Mouse (Mus musculus): ENCODE results near the gene Serp2. TPM values are rescaled to one million over a fixed set of nuclear protein-coding genes. Genes with fewer than 3 reads are reported as not detected.

Gene Serp2
- polyA plus RNA-seq (2015; fragmentation: Nextera tagmentation; extraction: Ambion mirVana), result 207 and 245 TPM in 2 replicates

DNA sequence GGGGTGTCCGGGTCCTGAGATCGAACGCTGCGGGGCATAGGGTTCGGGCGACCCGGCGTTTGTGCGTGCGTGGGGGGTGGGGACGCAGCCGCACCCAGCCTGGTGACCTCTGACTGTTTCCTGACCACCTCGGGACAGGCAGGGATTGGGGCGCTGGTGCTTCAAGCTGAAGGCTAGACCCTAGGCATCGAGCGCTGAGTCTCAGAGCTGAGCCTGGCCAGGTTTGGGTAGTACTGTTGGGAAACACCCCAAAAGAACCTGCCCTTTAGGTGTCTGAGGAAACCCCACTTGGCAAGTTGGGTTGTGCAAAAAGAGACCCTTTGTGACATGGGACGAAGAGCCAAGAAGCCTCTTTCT, at the start of gene Serp2:
TSS of gene Serp2 (minus strand) at position 38 of the 357 bp plus-strand sequence.
- peak within 1 kb of the TSS; percentile 81 for H3K4me3 ChIP-seq (replicated peaks)
- H3K9ac ChIP-seq (replicated peaks), result peak within 1 kb of the TSS; percentile 95
- H3K27me3 ChIP-seq (replicated peaks), result no peaks in the 10 kb centered on the region
- H3K4me2 ChIP-seq, result peak within 1 kb of the TSS; percentile 86
- H3K27ac ChIP-seq (replicated peaks), result peak within 1 kb of the TSS; percentile 94
- WGBS, result 10% methylated on average over 17 of the region's 17 CpGs
- no peak; the same call in 1 of the 2 replicates for ATAC-seq (ENCODE audit: low FRiP score)
- peaks cover 38% of the 10 kb centered on the region for H3K4me1 ChIP-seq
- H3K9me3 ChIP-seq (replicated peaks), result no peaks in the 10 kb centered on the region
- no peaks in the 10 kb centered on the region for H3K36me3 ChIP-seq

DNA sequence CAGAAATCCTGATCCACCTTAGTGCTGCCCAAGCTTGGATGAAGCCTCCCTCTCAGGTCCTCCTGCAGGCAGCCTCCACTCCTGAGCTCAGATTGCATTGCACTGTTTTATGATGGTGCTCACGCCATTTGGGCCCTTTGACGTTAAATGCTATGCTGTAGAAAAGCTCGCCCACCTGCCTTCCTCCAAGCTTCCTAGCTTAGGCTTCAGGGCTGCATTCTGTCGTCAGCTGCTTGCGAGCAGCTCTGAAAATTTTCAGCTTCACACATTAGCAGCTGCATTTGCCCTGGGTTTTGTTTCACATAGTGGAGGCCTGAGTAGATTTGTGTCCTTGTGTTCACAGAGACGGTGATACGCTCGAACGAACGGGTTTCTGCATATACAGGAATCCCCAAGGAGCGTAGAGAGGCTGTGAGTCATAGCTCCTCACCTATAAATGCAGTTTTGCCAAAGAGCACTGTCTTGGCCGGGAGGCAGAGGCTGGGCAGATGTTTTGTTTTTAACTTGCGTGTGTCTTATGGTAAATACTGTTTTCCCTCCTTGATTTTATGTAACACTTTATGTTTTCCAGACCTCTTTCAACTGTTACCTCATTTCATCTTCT, 49.3 kb upstream of the Serp2 start:
- no peak overlapping the region; the same call in 1 of the 2 replicates for H3K9ac ChIP-seq (replicated peaks)
- H3K36me3 ChIP-seq, result no peaks in the 10 kb centered on the region
- WGBS, result 34% methylated on average over 13 of the region's 13 CpGs
- ATAC-seq (ENCODE audit: low FRiP score), result no peak; the same call in 1 of the 2 replicates
- H3K27me3 ChIP-seq (replicated peaks), result no peaks in the 10 kb centered on the region
- no peak overlapping the region for H3K4me3 ChIP-seq (replicated peaks)
- H3K27ac ChIP-seq (replicated peaks), result peak overlapping the region; percentile 46
- H3K9me3 ChIP-seq (replicated peaks), result no peaks in the 10 kb centered on the region
- H3K4me2 ChIP-seq, result no peak overlapping the region
- H3K4me1 ChIP-seq, result peaks cover 27% of the 10 kb centered on the region

DNA sequence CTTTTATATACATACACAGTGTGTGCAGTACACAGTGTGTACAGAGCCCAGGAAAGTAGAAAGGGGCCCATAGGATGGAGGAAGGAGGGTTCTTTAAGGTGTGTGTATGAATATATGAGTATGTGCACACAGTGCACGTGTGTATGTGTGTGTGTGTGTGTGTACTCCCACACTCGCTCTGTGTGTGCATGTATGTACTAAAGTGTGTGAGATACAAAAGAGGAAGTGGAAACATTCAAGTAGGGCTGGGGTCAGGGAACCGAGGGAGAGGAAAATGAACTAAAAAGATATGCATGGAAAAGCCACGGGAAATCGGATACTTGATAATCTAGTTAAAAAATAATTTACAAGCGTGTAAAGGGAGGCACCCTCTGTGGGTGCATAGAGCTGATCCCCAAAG, 47.3 kb upstream of the Serp2 start:
- Histone ChIP-seq H3K36me3 (no peaks in the 10 kb centered on the region), H3K9me3 (replicated peaks) (no peaks in the 10 kb centered on the region), H3K4me3 (replicated peaks) (no peak overlapping the region), H3K27ac (replicated peaks) (no peak overlapping the region), H3K9ac (replicated peaks) (no peak overlapping the region), H3K4me1 (peaks cover 28% of the 10 kb centered on the region), H3K27me3 (replicated peaks) (no peaks in the 10 kb centered on the region), H3K4me2 (no peak overlapping the region)
- WGBS, result 89% methylated on average over 6 of the region's 6 CpGs
- ATAC-seq (ENCODE audit: low FRiP score), result no peak

DNA sequence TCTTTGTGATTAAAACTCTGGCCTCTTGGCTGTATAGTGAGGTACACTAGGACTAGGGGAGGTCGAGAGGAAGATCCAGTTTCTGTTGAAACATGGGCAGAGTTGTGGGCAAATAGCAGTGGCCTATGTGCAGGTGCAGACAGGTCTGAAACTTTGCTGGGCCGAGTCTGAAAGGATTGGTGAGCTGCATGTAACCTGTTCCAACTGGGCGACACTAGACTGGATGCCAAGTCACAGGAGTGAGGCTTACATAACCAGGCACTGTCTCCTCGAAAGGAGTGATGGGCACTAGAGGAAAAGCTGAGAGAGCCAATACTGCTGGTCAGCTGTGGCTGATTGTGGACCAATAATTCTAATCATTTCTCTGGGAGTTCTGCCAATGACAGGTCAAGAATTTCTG, 45.0 kb upstream of the Serp2 start:
- WGBS, result 83% methylated on average over 4 of the region's 4 CpGs
- Histone ChIP-seq H3K9me3 (replicated peaks) (no peaks in the 10 kb centered on the region), H3K27me3 (replicated peaks) (no peaks in the 10 kb centered on the region), H3K4me3 (replicated peaks) (no peak overlapping the region), H3K4me2 (no peak overlapping the region), H3K27ac (replicated peaks) (no peak overlapping the region), H3K4me1 (peaks cover 38% of the 10 kb centered on the region), H3K36me3 (no peaks in the 10 kb centered on the region), H3K9ac (replicated peaks) (no peak overlapping the region)
- ATAC-seq (ENCODE audit: low FRiP score), result no peak

DNA sequence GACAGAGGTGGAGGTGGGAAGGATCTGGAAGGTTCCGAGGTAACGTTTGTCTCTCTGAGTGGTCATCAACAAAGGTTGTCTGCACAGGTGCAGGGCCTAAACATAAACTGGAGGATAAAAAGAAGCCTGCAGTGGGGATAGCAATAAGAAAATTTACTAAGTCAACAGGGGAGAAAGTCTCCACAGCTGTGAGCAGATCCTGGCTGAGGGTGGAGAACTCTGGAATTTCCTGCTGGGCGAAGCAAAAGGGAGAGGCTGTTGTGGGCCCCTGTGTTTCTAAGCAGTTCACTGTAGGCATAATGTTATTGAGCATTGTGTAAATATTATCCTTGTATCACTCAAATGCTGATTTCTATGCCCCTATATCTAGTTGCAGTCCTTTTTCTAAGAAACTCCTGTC, 43.7 kb upstream of the Serp2 start:
- Histone ChIP-seq H3K27me3 (replicated peaks) (no peaks in the 10 kb centered on the region), H3K4me1 (peaks cover 31% of the 10 kb centered on the region), H3K27ac (replicated peaks) (no peak overlapping the region), H3K9me3 (replicated peaks) (no peaks in the 10 kb centered on the region), H3K4me3 (replicated peaks) (no peak overlapping the region), H3K9ac (replicated peaks) (no peak overlapping the region), H3K4me2 (no peak overlapping the region), H3K36me3 (no peaks in the 10 kb centered on the region)
- 87% methylated on average over 3 of the region's 3 CpGs for WGBS
- no peak for ATAC-seq (ENCODE audit: low FRiP score)

DNA sequence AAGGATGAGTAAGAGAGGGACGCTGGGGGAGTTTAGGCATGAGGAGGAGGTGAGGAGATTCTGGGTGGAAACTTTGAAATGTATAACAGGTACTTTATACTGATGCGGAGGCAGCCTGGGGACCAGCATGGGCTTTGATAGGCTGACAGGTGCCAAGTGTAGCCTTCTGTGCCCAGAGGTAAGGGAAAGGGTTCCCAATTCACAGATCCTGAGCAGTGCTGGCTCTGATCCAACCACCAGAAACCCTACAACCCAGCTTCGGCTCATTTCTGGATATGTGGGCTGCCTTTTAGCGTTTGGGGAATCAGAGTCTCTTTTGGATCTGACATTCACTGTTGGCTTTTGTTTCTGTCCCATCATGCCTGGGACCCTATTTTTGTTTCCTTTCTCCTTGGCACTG, 43.0 kb upstream of the Serp2 start:
- no peak overlapping the region for H3K27ac ChIP-seq (replicated peaks)
- H3K36me3 ChIP-seq, result no peaks in the 10 kb centered on the region
- H3K4me3 ChIP-seq (replicated peaks), result no peak overlapping the region
- no peaks in the 10 kb centered on the region for H3K9me3 ChIP-seq (replicated peaks)
- H3K9ac ChIP-seq (replicated peaks), result no peak overlapping the region
- no peak for ATAC-seq (ENCODE audit: low FRiP score)
- WGBS, result 49% methylated on average over 4 of the region's 4 CpGs
- H3K4me2 ChIP-seq, result no peak overlapping the region
- H3K4me1 ChIP-seq, result peaks cover 30% of the 10 kb centered on the region
- no peaks in the 10 kb centered on the region for H3K27me3 ChIP-seq (replicated peaks)

DNA sequence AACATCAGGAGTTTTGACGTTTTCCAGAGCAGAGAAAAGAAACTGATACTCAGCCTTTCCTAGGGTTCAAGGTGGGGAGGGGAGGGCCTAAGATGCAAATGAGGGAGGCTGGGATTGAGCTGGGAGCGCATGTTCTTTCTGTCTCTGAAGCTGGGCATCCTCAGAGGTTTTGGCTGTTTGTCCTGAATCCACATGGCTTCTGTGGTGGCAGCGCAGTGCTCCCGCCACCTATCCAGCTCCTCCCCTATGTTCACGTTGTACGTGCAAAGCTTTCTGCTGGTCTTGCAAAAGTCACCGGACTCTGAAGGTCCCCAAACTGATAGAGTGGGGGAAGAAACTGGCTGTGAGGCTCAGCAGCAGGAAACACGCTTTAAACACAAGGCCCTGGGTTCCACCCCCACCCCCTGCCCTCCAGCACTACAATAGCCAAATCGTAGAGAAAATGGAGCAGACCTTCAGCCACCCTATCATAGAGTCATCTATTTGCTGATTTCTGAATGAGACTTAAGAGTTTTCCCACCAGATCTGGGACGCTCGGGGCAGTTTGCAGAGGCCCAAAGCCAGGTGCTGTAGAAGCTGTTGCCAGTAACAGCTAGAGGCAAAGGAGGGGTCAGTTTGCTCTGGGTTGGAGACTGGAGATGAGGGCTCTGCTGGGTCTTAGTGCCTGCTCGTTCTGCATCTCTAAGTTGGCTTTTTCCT, 42.0 kb upstream of the Serp2 start:
- Histone ChIP-seq H3K27ac (replicated peaks) (peak overlapping the region; percentile 75), H3K4me3 (replicated peaks) (peak overlapping the region; percentile 28), H3K36me3 (no peaks in the 10 kb centered on the region), H3K4me2 (peak overlapping the region; percentile 57), H3K9me3 (replicated peaks) (no peaks in the 10 kb centered on the region), H3K4me1 (peaks cover 29% of the 10 kb centered on the region), H3K9ac (replicated peaks) (peak overlapping the region; percentile 36), H3K27me3 (replicated peaks) (no peaks in the 10 kb centered on the region)
- WGBS, result 5% methylated on average over 12 of the region's 12 CpGs
- peak; percentile 89 for ATAC-seq (ENCODE audit: low FRiP score)

DNA sequence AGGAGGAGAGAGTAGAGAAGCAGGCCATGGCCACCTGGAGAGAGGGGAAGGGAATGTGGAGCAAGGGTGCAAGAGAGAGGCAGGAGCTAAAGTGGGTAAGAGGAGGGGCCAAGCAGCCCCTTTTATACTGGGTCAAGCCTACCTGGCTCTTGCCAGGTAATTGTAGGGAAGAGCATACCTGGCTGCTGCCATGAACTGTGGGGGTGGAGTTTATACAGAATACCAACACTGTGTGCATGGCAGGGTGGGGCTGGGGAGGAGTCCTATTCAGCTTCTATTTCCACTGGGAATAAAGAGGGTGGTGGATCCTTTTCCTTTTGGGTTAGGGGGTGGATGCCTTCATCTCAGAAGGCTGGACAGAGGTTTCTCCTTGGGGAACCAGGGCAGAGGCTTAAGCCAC, 41.1 kb upstream of the Serp2 start:
- no peak overlapping the region for H3K4me3 ChIP-seq (replicated peaks)
- no peak overlapping the region for H3K9ac ChIP-seq (replicated peaks)
- H3K36me3 ChIP-seq, result no peaks in the 10 kb centered on the region
- H3K4me1 ChIP-seq, result peaks cover 29% of the 10 kb centered on the region
- H3K9me3 ChIP-seq (replicated peaks), result no peaks in the 10 kb centered on the region
- H3K27me3 ChIP-seq (replicated peaks), result no peaks in the 10 kb centered on the region
- ATAC-seq (ENCODE audit: low FRiP score), result no peak
- no peak overlapping the region for H3K27ac ChIP-seq (replicated peaks)
- no peak overlapping the region for H3K4me2 ChIP-seq

DNA sequence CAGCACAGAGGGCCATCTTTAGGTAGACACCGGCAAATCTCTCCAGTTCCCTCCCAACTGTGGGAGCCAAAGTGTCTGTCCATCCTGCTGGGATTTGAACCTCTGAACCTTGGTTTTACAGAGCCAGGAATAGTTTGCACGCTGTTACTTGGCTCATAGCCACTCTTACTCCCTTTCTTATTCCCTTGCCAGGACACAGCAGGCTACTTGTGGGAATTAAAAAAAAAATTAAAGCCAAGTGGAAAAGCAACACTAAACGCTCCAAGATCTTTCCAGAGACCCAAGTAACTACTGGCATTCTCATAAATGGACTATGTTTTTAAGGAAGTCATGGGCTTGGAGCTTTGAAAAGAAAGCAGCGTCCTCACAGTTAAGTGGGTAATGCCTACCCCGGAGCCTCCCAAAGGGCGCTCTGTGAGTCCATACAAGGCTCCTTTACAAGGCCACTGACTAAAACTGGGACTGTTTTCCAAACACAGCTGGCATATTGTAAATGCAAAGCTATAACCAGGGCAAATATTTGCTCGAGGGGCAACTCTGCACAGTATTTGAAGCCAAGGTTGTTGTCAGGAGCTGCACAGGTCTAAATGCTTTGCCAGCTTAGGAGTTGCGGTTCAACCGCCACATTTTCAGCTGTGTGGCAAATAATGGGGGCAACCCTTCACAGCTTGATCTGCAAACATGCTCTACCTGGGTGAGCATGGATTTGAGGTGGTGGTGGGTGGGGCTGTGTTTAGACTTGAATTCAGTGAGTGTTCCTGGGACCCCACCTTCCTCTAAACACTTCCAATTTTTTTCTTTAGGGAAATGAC, 38.6 kb upstream of the Serp2 start:
- Histone ChIP-seq H3K27ac (replicated peaks) (no peak overlapping the region), H3K9ac (replicated peaks) (no peak overlapping the region), H3K27me3 (replicated peaks) (no peaks in the 10 kb centered on the region), H3K4me3 (replicated peaks) (no peak overlapping the region), H3K4me2 (no peak overlapping the region), H3K36me3 (no peaks in the 10 kb centered on the region), H3K4me1 (peaks cover 29% of the 10 kb centered on the region), H3K9me3 (replicated peaks) (no peaks in the 10 kb centered on the region)
- 55% methylated on average over 9 of the region's 9 CpGs for WGBS
- ATAC-seq (ENCODE audit: low FRiP score), result no peak

DNA sequence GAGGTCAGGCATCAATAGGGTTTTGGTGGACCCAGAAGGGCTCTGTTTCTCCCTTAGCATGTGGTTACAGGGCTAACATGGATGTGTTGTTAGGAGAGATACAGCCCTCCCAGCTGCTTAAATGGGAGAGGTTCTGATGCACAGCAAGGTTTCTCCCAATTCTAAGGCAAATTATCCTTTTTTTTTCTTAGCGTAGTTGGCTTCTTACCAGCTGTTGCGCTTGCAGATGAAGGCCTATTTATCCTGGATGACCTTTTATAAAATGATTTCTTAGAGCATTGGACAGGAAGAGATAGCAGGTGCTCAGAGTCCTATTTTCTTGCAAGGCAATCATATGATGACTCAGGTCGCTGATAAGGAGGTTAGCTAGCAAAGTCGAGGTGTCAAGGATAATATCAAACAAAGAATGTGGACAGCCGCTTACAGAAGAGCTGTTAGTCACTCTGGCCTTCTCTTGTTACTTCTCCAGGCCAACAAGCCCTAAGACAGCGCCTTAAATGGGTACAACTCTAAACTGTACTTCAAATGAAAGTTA, 37.7 kb upstream of the Serp2 start:
- H3K4me3 ChIP-seq (replicated peaks), result no peak overlapping the region
- 80% methylated on average over 6 of the region's 6 CpGs for WGBS
- no peaks in the 10 kb centered on the region for H3K27me3 ChIP-seq (replicated peaks)
- H3K9ac ChIP-seq (replicated peaks), result no peak overlapping the region
- no peaks in the 10 kb centered on the region for H3K9me3 ChIP-seq (replicated peaks)
- H3K4me2 ChIP-seq, result no peak overlapping the region
- no peaks in the 10 kb centered on the region for H3K36me3 ChIP-seq
- peaks cover 25% of the 10 kb centered on the region for H3K4me1 ChIP-seq
- ATAC-seq (ENCODE audit: low FRiP score), result no peak
- H3K27ac ChIP-seq (replicated peaks), result no peak overlapping the region

DNA sequence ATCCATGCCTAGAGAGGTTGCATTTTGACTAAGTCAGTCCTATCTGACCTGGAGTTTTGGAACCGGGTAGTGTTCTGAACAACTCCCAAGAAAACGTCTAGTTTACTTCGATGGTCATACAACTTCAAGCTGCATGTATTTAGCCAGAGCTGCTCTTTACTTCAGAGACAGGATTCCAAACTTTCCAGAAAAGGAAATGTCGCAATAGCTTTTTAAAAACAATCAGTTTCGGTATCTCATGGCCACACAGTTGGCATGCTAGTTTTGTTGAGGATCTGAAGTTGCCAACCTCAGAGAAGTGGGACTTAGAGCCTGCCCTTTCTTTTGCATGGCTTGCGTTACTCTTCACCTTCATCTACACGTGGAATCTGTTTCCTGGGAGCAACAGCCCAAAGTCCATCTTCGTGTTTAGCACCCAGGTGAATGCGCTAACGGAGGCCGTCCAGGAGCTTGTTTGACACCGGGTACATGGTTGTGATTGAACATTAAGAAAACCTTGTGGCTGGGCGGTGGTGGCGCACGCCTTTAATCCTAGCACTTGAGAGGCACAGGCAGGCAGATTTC, 37.0 kb upstream of the Serp2 start:
- Histone ChIP-seq H3K4me3 (replicated peaks) (no peak overlapping the region), H3K36me3 (no peaks in the 10 kb centered on the region), H3K9me3 (replicated peaks) (no peaks in the 10 kb centered on the region), H3K4me2 (no peak overlapping the region), H3K9ac (replicated peaks) (no peak overlapping the region), H3K4me1 (peaks cover 18% of the 10 kb centered on the region), H3K27ac (replicated peaks) (no peak overlapping the region), H3K27me3 (replicated peaks) (no peaks in the 10 kb centered on the region)
- no peak for ATAC-seq (ENCODE audit: low FRiP score)
- WGBS, result 94% methylated on average over 15 of the region's 15 CpGs

Data from neural tube, embryonic 15.5 days (tissue).